Mouse (Mus musculus): ENCODE data around the gene Rngtt. TPM values are rescaled to one million over a fixed set of nuclear protein-coding genes. Genes with fewer than 3 reads are reported as not detected.

Gene Rngtt
- polyA plus RNA-seq, 1 experiment from 2014 or later: 14.3 TPM

DNA sequence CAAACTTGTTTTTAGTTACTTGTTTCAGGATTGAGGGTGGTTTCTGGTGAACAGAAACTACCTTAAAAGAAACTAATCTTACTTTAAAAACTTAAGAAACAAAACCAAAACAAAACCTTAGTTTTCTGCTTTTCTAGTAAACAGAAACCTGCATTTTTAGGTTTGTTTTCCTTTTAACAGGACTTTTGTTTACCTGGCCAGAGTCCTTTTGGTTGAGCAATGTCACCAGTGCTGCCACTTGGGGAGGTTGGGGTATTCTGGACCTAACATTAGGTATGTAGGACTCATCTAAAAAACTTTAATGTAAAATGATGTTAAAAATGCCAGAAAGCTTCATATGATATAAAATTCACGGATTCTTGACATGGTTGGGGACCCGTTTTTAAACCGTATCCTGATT, 78.8 kb downstream of the Rngtt start:
- no peak overlapping the region for H3K4me2 ChIP-seq (ENCODE audit: low read length)
- H3K9ac ChIP-seq (ENCODE audit: low read depth, low read length): no peak overlapping the region
- H3K9me3 ChIP-seq (replicated peaks; ENCODE audit: low read length): no peaks in the 10 kb centered on the region
- no peak for ATAC-seq (replicated peaks; ENCODE audit: low FRiP score, low read depth)
- no peaks in the 10 kb centered on the region for H3K4me1 ChIP-seq (replicated peaks; ENCODE audit: insufficient read depth, low read length)
- WGBS: 93% methylated on average over 3 of the region's 3 CpGs
- no peak for DNase-seq (ENCODE audit: low spot score)
- no peak overlapping the region for H3K27ac ChIP-seq
- no peaks in the 10 kb centered on the region for H3K27me3 ChIP-seq (ENCODE audit: insufficient read depth, low read length)
- no peak overlapping the region for H3K4me3 ChIP-seq (replicated peaks; ENCODE audit: low read depth, low read length)
- no peaks in the 10 kb centered on the region for H3K36me3 ChIP-seq (ENCODE audit: insufficient read depth, low read length)
- no peak for TF ChIP-seq CTCF (IDR thresholded peaks at IDR 0.05; ENCODE audit: low read depth)

DNA sequence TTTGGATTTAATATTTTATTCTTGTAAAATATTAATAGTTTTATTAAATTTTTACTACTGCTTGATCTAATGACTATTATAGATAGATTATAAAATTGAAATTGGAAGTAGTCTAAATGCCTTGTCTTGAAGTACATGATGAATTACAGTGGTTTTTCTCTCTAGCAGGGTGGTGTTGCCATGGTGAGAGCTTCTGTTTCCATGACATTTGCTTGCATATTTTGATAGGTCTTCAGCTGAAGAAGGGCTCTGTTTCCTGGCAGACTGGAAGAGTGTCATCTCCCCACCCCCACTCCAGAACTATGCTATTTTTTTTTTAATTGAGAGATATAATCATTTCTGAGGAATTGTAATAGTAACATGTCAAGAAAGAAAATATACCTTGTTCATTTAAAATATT, 80.5 kb downstream of the Rngtt start:
- Histone ChIP-seq H3K27me3 (ENCODE audit: insufficient read depth, low read length) (no peaks in the 10 kb centered on the region), H3K4me3 (replicated peaks; ENCODE audit: low read depth, low read length) (no peak overlapping the region), H3K4me2 (ENCODE audit: low read length) (no peak overlapping the region), H3K27ac (no peak overlapping the region), H3K9ac (ENCODE audit: low read depth, low read length) (no peak overlapping the region), H3K4me1 (replicated peaks; ENCODE audit: insufficient read depth, low read length) (no peaks in the 10 kb centered on the region), H3K36me3 (ENCODE audit: insufficient read depth, low read length) (no peaks in the 10 kb centered on the region), H3K9me3 (replicated peaks; ENCODE audit: low read length) (no peaks in the 10 kb centered on the region)
- TF ChIP-seq CTCF (IDR thresholded peaks at IDR 0.05; ENCODE audit: low read depth): no peak
- ATAC-seq (replicated peaks; ENCODE audit: low FRiP score, low read depth) (no peak), DNase-seq (ENCODE audit: low spot score) (no peak)

DNA sequence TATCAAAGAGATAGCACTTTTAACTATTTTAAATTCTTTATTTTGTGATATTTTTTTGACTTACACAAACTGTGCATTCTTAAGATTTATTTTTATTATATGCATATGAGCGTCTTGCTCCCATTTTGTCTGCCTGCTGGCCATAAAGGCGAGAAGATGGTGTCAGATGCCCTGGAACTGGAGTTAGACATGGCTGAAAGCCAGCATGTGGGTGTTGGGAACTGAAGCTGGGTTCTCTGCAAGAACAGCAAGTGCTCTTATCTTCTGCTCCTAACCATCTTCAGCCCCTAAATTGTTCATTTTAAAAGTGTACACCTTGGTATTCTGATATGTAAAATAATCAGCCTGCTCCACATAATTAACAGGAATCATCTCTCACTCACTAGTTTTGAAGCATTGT, 83.3 kb downstream of the Rngtt start:
- Histone ChIP-seq H3K27me3 (ENCODE audit: insufficient read depth, low read length) (no peaks in the 10 kb centered on the region), H3K36me3 (ENCODE audit: insufficient read depth, low read length) (no peaks in the 10 kb centered on the region), H3K9me3 (replicated peaks; ENCODE audit: low read length) (no peaks in the 10 kb centered on the region), H3K4me1 (replicated peaks; ENCODE audit: insufficient read depth, low read length) (no peaks in the 10 kb centered on the region), H3K9ac (ENCODE audit: low read depth, low read length) (no peak overlapping the region), H3K4me2 (ENCODE audit: low read length) (no peak overlapping the region), H3K4me3 (replicated peaks; ENCODE audit: low read depth, low read length) (no peak overlapping the region), H3K27ac (no peak overlapping the region)
- DNase-seq (ENCODE audit: low spot score): no peak
- TF ChIP-seq CTCF (IDR thresholded peaks at IDR 0.05; ENCODE audit: low read depth): no peak
- ATAC-seq (replicated peaks; ENCODE audit: low FRiP score, low read depth): no peak
- WGBS: 88% methylated on average over 2 of the region's 2 CpGs

DNA sequence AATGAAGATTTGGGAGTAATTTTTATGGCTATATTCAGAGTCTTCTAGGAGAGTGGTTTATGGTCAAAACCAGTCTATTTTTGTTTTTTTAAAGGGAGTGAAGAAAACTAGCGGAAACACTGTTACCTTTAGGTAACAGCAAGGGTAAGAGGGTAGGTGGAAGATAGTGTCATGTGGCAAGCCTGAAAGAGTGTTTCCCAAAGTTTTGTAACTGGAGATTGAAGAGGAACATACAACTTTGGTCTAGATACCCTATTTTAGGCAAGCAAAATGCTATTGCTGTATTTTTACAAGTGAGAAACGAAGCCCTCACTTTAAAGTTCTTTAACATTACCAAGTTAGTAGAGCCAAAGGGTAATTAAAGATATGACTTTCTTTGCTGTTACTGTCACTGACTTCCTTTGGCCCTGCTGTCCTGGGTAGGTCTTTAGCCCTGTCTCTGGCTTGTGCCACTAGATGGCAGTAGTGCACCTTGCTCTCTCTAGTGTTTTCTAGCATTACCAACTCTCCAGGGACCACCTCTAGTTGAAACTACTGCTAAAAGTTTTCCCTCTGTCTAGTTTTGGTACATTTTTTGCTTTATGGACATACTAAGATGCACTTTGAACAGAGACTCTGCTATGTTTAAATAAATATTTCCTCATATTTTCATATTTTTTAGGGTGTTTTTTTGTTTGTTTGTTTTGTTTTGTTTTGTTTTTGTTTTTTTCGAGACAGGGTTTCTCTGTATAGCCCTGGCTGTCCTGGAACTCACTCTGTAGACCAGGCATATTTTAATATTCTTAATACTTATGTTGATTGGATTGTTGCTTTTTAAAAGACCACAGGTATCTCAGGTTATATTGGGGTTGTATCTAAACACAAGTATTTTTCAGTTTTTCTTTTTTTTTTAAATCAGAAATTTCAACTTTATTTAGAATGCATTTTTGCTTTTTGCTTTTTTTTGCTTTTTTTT, 86.4 kb downstream of the Rngtt start:
- Histone ChIP-seq H3K9ac (ENCODE audit: low read depth, low read length) (no peak overlapping the region), H3K9me3 (replicated peaks; ENCODE audit: low read length) (no peaks in the 10 kb centered on the region), H3K27ac (no peak overlapping the region), H3K4me2 (ENCODE audit: low read length) (no peak overlapping the region), H3K27me3 (ENCODE audit: insufficient read depth, low read length) (no peaks in the 10 kb centered on the region), H3K4me1 (replicated peaks; ENCODE audit: insufficient read depth, low read length) (no peaks in the 10 kb centered on the region), H3K4me3 (replicated peaks; ENCODE audit: low read depth, low read length) (no peak overlapping the region), H3K36me3 (ENCODE audit: insufficient read depth, low read length) (no peaks in the 10 kb centered on the region)
- ATAC-seq (replicated peaks; ENCODE audit: low FRiP score, low read depth) (peak; percentile 73), DNase-seq (ENCODE audit: low spot score) (peak; percentile 96)
- peak; percentile 96 for TF ChIP-seq CTCF (IDR thresholded peaks at IDR 0.05; ENCODE audit: low read depth)
- 46% methylated on average over 3 of the region's 3 CpGs for WGBS

DNA sequence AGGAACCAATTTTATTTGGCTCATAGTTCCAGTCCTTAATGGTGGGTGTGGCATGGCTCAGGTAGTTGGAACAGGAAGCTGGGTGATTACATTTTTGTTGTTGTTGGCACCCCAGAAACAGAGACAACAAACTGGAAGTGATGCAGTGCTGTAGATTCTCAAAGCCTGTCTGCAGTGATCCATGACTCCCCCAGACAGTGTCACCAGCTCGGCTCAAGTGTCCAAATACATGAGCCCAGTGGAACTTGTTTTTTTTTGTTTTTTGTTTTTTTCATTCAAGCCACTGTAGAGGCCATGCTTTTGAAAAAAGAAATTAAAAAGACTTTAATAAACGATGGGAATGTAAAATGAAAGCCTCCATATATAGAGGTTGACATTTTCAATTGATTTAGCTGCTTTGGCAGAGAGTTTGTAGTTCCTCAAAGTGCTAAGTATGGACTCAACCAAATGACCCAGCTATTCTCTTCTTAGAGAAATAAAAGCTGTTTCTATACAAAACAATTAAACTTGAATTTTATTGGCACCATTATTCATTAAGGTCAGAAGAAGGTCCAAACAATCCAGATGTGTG, 95.7 kb downstream of the Rngtt start:
- H3K9ac ChIP-seq (ENCODE audit: low read depth, low read length): no peak overlapping the region
- no peak for ATAC-seq (replicated peaks; ENCODE audit: low FRiP score, low read depth)

GRCm38 (mm10) chr4:33413791-33414190, 103.7 kb downstream of the Rngtt start:
- no peak overlapping the region for H3K4me3 ChIP-seq (replicated peaks; ENCODE audit: low read depth, low read length)
- no peak overlapping the region for H3K4me2 ChIP-seq (ENCODE audit: low read length)
- no peaks in the 10 kb centered on the region for H3K36me3 ChIP-seq (ENCODE audit: insufficient read depth, low read length)
- no peaks in the 10 kb centered on the region for H3K4me1 ChIP-seq (replicated peaks; ENCODE audit: insufficient read depth, low read length)
- H3K27ac ChIP-seq: no peak overlapping the region
- no peak for TF ChIP-seq CTCF (IDR thresholded peaks at IDR 0.05; ENCODE audit: low read depth)
- H3K27me3 ChIP-seq (ENCODE audit: insufficient read depth, low read length): no peaks in the 10 kb centered on the region
- DNase-seq (ENCODE audit: low spot score) (no peak), ATAC-seq (replicated peaks; ENCODE audit: low FRiP score, low read depth) (no peak)
- no peak overlapping the region for H3K9ac ChIP-seq (ENCODE audit: low read depth, low read length)
- no peaks in the 10 kb centered on the region for H3K9me3 ChIP-seq (replicated peaks; ENCODE audit: low read length)
- 79% methylated on average over 4 of the region's 4 CpGs for WGBS

More for the DNA sequence above, 95.7 kb downstream of the Rngtt start:
- WGBS: 31% methylated on average over 2 of the region's 2 CpGs
- H3K4me3 ChIP-seq (replicated peaks; ENCODE audit: low read depth, low read length): no peak overlapping the region
- no peak for TF ChIP-seq CTCF (IDR thresholded peaks at IDR 0.05; ENCODE audit: low read depth)
- no peaks in the 10 kb centered on the region for H3K27me3 ChIP-seq (ENCODE audit: insufficient read depth, low read length)
- peak; percentile 78 for DNase-seq (ENCODE audit: low spot score)
- no peaks in the 10 kb centered on the region for H3K9me3 ChIP-seq (replicated peaks; ENCODE audit: low read length)
- no peaks in the 10 kb centered on the region for H3K36me3 ChIP-seq (ENCODE audit: insufficient read depth, low read length)
- no peaks in the 10 kb centered on the region for H3K4me1 ChIP-seq (replicated peaks; ENCODE audit: insufficient read depth, low read length)
- H3K27ac ChIP-seq: no peak overlapping the region
- H3K4me2 ChIP-seq (ENCODE audit: low read length): no peak overlapping the region

Data from kidney, postnatal 0 days (tissue).